Mouse (Mus musculus) midbrain, embryonic 12.5 days (tissue): ENCODE measurements around the gene 0610040J01Rik. TPM values are rescaled to one million over a fixed set of nuclear protein-coding genes. Genes with fewer than 3 reads are reported as not detected.

ENCODE experiments used
- ATAC-seq: fragments of 200-750 bp; cut with Nextera tagmentation; 2 replicates; pipeline ENCODE4 v1.8.0; 2017; ENCODE audit warnings: low read depth, moderate TSS enrichment, moderate library complexity; ENCODE audit not compliant: low FRiP score
- H3K27ac ChIP-seq: fragments of 300-500 bp; sonication (generic); replicated peaks from 2 replicates; pipeline ENCODE4 v1.5.1; 2016; ENCODE audit warnings: mild to moderate bottlenecking
- H3K27me3 ChIP-seq: fragments of 300-500 bp; sonication (generic); 2 replicates; pipeline ENCODE4 v1.6.1; 2016; ENCODE audit warnings: mild to moderate bottlenecking
- H3K36me3 ChIP-seq: fragments of 300-500 bp; sonication (generic); 2 replicates; pipeline ENCODE4 v1.6.1; 2016
- H3K4me1 ChIP-seq: fragments of 300-500 bp; sonication (generic); 2 replicates; pipeline ENCODE4 v1.6.1; 2016
- H3K4me2 ChIP-seq: fragments of 300-500 bp; sonication (generic); replicated peaks from 2 replicates; pipeline ENCODE4 v1.6.1; 2016; ENCODE audit warnings: mild to moderate bottlenecking, moderate library complexity
- H3K4me3 ChIP-seq: fragments of 300-500 bp; sonication (generic); 2 replicates; pipeline ENCODE4 v1.5.1; 2016; ENCODE audit warnings: mild to moderate bottlenecking
- H3K9ac ChIP-seq: fragments of 300-500 bp; sonication (generic); replicated peaks from 2 replicates; pipeline ENCODE4 v1.6.1; 2016; ENCODE audit warnings: mild to moderate bottlenecking, moderate library complexity
- H3K9me3 ChIP-seq: fragments of 300-500 bp; sonication (generic); 2 replicates; pipeline ENCODE4 v1.6.1; 2016; ENCODE audit warnings: mild to moderate bottlenecking
- WGBS: fragments of 180-500 bp; shearing (Covaris S2); methylation state at CpG from one replicate; pipeline ENCODE4 v1.1.7; 2016; 5-methylcytosine and 5-hydroxymethylcytosine counted together
- polyA plus RNA-seq: library from polyadenylated mRNA; unstranded; fragments of >200 nt; fragmentation: Nextera tagmentation; extraction: Ambion mirVana; gene quantifications from 2 replicates; pipeline ENCODE4 v1.2.1, GENCODE M21; 2016

Gene 0610040J01Rik
- polyA plus RNA-seq, 1 experiment from 2014 or later: 1.2 TPM

DNA sequence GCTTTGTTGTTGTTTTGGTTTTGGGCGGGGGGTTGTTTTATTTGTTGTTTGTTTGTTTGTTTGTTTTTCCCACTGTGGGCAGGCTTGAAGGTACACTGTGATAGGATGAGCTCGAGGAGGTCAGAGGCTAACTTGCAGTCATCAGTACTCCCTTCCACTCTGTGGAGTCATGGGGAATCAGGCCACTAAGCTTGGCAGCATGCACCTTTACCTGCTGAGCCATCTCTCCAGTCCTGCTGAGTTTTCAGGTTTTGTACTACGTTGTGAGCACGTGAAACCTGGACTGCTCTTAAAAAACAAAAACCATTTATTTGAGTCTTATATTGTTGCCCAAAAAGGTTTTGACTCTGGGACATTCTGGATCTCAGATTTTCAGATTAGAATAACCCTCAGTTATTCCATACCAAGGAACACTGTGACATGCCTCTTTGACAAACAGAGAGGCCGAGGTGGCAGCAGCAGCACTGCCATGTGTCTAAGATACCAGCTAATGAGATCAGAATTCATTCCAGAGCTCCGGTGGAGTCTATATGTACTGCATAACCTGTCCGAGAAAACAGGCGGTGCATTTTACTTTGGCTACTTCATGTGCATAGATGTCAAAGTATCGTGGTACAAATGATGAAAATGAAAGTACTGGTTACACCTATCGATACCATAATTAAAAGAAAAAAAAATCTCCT lies 104.4 kb downstream of the 0610040J01Rik start:
- Histone ChIP-seq H3K4me1 (no peaks in the 10 kb centered on the region), H3K27ac (no peak overlapping the region), H3K36me3 (no peaks in the 10 kb centered on the region), H3K9me3 (no peaks in the 10 kb centered on the region), H3K4me2 (no peak overlapping the region), H3K9ac (no peak overlapping the region), H3K27me3 (no peaks in the 10 kb centered on the region), H3K4me3 (no peak overlapping the region)
- WGBS: 89% methylated on average over 10 of the region's 10 CpGs
- no peak for ATAC-seq

GRCm38 (mm10) chr5:63918201-63918600 lies 106.0 kb downstream of the 0610040J01Rik start:
- H3K36me3 ChIP-seq: no peaks in the 10 kb centered on the region
- 66% methylated on average over 4 of the region's 4 CpGs for WGBS

DNA sequence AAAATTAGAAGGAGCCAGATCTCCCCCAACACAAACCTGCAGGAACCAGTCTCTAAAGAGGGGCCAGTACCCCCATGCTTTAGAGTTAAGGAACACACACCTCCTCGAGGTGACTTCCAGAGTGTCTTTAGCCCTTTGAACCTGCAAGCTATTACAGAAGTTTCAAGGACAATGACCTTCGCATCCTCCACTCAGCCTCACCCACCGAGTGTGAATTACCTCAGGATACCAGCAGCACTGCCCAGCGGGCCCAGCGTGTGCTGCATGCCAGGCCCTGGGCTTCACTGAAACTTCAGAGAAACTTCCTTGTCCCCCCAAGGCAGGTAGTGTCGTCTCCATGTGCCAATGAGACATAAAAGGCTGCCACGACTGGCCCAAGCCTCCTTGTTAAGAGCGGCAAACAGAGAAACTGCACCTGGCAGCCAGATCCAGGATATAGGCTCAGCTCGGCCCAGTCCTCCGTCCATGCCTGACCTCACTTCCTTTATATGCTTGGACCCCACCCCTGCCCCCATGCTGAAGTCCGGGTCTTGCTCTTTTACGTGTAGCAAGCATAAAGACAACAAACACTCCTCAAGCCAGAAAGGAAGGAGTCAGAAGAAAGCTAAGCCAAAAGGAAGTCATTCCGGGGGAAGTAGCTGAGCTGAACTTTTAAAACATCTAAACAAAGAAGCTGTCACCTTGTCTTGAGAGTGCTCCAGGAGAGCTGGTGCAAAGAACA lies 111.3 kb downstream of the 0610040J01Rik start:
- no peaks in the 10 kb centered on the region for H3K9me3 ChIP-seq
- H3K36me3 ChIP-seq: no peaks in the 10 kb centered on the region
- H3K4me1 ChIP-seq: no peaks in the 10 kb centered on the region
- WGBS: 85% methylated on average over 13 of the region's 13 CpGs
- no peak overlapping the region for H3K4me3 ChIP-seq
- no peak overlapping the region for H3K9ac ChIP-seq
- H3K27ac ChIP-seq: no peak overlapping the region
- no peak for ATAC-seq
- no peaks in the 10 kb centered on the region for H3K27me3 ChIP-seq
- H3K4me2 ChIP-seq: no peak overlapping the region

More at GRCm38 (mm10) chr5:63918201-63918600, 106.0 kb downstream of the 0610040J01Rik start:
- no peak overlapping the region for H3K9ac ChIP-seq
- H3K4me2 ChIP-seq: no peak overlapping the region
- ATAC-seq: no peak
- no peak overlapping the region for H3K27ac ChIP-seq
- no peaks in the 10 kb centered on the region for H3K4me1 ChIP-seq
- H3K9me3 ChIP-seq: no peaks in the 10 kb centered on the region
- no peaks in the 10 kb centered on the region for H3K27me3 ChIP-seq
- H3K4me3 ChIP-seq: no peak overlapping the region

DNA sequence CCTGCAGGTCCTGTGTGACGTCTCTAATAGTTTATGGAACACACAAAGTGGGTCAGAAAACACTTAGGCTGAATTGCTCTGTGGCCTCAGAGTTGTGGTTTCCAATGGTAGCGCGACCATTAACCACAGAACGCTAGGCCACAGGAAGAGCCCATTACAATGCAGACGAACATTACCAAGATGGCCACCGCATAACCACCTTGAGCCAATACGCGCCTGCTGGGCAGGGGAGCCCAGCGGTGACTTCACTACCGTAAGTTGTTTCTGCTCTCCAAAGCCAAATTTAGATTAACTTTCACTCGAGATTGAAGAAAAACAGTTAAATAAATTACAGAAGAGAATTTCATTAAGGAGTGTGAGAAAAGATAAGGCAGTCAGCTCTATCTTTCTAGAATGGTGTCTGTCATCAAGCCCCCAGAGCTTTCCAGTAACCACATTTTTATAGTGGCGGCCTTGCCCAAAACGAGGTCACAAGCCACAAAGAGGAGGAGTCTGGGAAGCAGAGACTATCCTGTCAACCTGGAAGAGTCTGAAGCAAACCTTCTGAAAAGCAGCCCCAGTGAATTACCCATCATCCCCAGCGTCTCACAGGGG lies 113.0 kb downstream of the 0610040J01Rik start:
- no peaks in the 10 kb centered on the region for H3K4me1 ChIP-seq
- no peak overlapping the region for H3K27ac ChIP-seq
- H3K4me3 ChIP-seq: no peak overlapping the region
- no peak for ATAC-seq
- no peaks in the 10 kb centered on the region for H3K27me3 ChIP-seq
- H3K4me2 ChIP-seq: no peak overlapping the region
- no peaks in the 10 kb centered on the region for H3K9me3 ChIP-seq
- no peak overlapping the region for H3K9ac ChIP-seq
- WGBS: 91% methylated on average over 14 of the region's 14 CpGs
- 0 out of 2 replicates have a peak, but pooled peaks cover 4% of the 10 kb centered on the region for H3K36me3 ChIP-seq

GRCm38 (mm10) chr5:63930824-63931358 lies 118.7 kb downstream of the 0610040J01Rik start:
- H3K4me1 ChIP-seq: no peaks in the 10 kb centered on the region; the same call in 1 of the 2 replicates
- 76% methylated on average over 4 of the region's 4 CpGs for WGBS
- H3K9me3 ChIP-seq: no peaks in the 10 kb centered on the region
- no peaks in the 10 kb centered on the region for H3K27me3 ChIP-seq
- H3K4me3 ChIP-seq: no peak overlapping the region
- no peak for ATAC-seq
- no peak overlapping the region for H3K27ac ChIP-seq
- no peak overlapping the region for H3K4me2 ChIP-seq
- no peak overlapping the region for H3K9ac ChIP-seq
- peaks cover 9% of the 10 kb centered on the region for H3K36me3 ChIP-seq

DNA sequence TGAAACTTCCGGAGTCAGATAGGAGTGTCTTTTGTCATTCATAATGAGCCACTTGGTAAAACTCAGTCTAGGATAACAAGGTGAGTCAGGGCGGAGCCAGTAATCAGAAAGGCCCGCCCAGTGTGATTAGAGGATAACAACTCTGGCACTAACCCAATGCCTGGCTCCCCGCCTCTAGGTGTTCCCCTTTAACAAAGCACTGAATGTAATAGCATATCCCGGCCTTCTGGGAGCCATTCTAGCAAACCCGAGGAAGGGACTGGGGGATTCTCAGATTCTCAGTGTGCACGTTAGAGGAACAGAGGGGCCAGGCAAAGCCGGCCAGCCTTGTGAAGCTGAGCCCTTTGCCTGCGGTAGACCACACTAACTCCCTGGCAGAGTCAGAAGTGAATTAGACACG lies 120.7 kb downstream of the 0610040J01Rik start:
- Histone ChIP-seq H3K36me3 (peaks cover 9% of the 10 kb centered on the region), H3K9me3 (no peaks in the 10 kb centered on the region), H3K27ac (no peak overlapping the region), H3K4me3 (no peak overlapping the region), H3K27me3 (no peaks in the 10 kb centered on the region), H3K4me2 (no peak overlapping the region), H3K9ac (no peak overlapping the region), H3K4me1 (no peaks in the 10 kb centered on the region; the same call in 1 of the 2 replicates)
- no peak for ATAC-seq
- WGBS: 50% methylated on average over 10 of the region's 10 CpGs

- peaks cover 5% of the 10 kb centered on the region for H3K36me3 ChIP-seq
- no peak overlapping the region for H3K4me2 ChIP-seq
- no peak overlapping the region for H3K27ac ChIP-seq
- H3K4me1 ChIP-seq: no peaks in the 10 kb centered on the region; the same call in 1 of the 2 replicates
- no peak for ATAC-seq
- 93% methylated on average over 6 of the region's 6 CpGs for WGBS
- H3K9ac ChIP-seq: no peak overlapping the region
- H3K9me3 ChIP-seq: no peaks in the 10 kb centered on the region
- H3K4me3 ChIP-seq: no peak overlapping the region
- H3K27me3 ChIP-seq: no peaks in the 10 kb centered on the region
Measured at GRCm38 (mm10) chr5:63935581-63935980, 123.4 kb downstream of the 0610040J01Rik start.

DNA sequence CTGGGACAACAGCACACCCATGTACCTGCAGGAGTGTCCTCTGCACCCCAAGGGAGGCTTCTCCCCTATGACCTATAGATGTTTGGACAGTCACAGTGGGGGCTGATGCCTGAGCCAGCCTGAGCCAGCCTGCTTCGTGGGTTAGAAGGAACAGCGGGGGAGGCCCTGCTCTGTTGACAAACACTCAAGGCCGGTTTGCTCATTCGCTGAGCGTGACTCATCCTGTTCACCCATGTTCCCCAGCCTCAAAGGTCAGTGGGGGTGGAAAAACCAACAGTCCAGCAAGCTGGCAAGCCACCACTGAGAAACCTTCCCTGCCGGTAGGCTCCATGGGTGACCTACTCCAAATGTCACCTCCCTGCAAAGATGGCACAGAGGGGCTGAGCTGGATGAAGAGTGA lies 124.6 kb downstream of the 0610040J01Rik start:
- WGBS: 50% methylated on average over 6 of the region's 6 CpGs
- Histone ChIP-seq H3K9me3 (no peaks in the 10 kb centered on the region), H3K9ac (no peak overlapping the region), H3K4me1 (no peaks in the 10 kb centered on the region; the same call in 1 of the 2 replicates), H3K4me3 (no peak overlapping the region), H3K4me2 (no peak overlapping the region), H3K27me3 (no peaks in the 10 kb centered on the region), H3K27ac (no peak overlapping the region), H3K36me3 (peaks cover 5% of the 10 kb centered on the region)
- no peak for ATAC-seq

- Histone ChIP-seq H3K9ac (no peak overlapping the region), H3K9me3 (no peaks in the 10 kb centered on the region), H3K36me3 (peaks cover 5% of the 10 kb centered on the region), H3K27me3 (no peaks in the 10 kb centered on the region), H3K4me3 (no peak overlapping the region), H3K4me2 (no peak overlapping the region), H3K4me1 (no peaks in the 10 kb centered on the region), H3K27ac (no peak overlapping the region)
- ATAC-seq: no peak
- WGBS: 69% methylated on average over 4 of the region's 4 CpGs
Measured at GRCm38 (mm10) chr5:63938575-63938974, 126.4 kb downstream of the 0610040J01Rik start.

GRCm38 (mm10) chr5:63941891-63942290 lies 129.7 kb downstream of the 0610040J01Rik start:
- 86% methylated on average over 5 of the region's 5 CpGs for WGBS
- no peaks in the 10 kb centered on the region for H3K27me3 ChIP-seq
- H3K4me2 ChIP-seq: no peak overlapping the region
- no peaks in the 10 kb centered on the region for H3K36me3 ChIP-seq
- H3K27ac ChIP-seq: no peak overlapping the region
- no peak overlapping the region for H3K4me3 ChIP-seq
- H3K9me3 ChIP-seq: no peaks in the 10 kb centered on the region
- ATAC-seq: no peak
- no peaks in the 10 kb centered on the region for H3K4me1 ChIP-seq
- no peak overlapping the region for H3K9ac ChIP-seq

DNA sequence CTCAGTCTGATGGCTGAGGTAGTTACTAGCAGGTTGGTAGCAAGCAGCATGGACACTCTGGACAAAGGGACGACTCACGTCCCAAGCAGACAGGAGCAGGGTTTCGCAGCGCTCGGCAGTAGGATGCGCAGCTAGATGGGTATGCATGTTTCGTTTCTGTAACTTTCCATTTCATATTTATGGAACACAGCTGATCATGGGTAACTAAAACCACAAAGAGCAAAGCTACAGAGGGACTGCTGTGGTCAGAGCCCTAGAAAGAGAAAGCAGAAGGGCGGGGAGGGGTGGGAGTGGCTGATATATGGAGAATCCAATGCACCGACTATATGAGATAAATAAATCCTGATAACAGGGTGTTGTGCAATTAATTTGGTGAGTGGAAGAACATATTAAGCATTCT lies 131.1 kb downstream of the 0610040J01Rik start:
- H3K4me1 ChIP-seq: no peaks in the 10 kb centered on the region
- no peak overlapping the region for H3K4me2 ChIP-seq
- no peaks in the 10 kb centered on the region for H3K36me3 ChIP-seq
- no peak for ATAC-seq
- H3K27me3 ChIP-seq: no peaks in the 10 kb centered on the region
- H3K4me3 ChIP-seq: no peak overlapping the region
- no peak overlapping the region for H3K9ac ChIP-seq
- H3K27ac ChIP-seq: no peak overlapping the region
- 94% methylated on average over 9 of the region's 9 CpGs for WGBS
- H3K9me3 ChIP-seq: no peaks in the 10 kb centered on the region

- no peak for ATAC-seq
- Histone ChIP-seq H3K36me3 (no peaks in the 10 kb centered on the region), H3K27me3 (no peaks in the 10 kb centered on the region), H3K4me2 (no peak overlapping the region), H3K27ac (no peak overlapping the region), H3K4me1 (peaks cover 5% of the 10 kb centered on the region), H3K9me3 (no peaks in the 10 kb centered on the region), H3K9ac (no peak overlapping the region), H3K4me3 (no peak overlapping the region)
- WGBS: 63% methylated on average over 8 of the region's 8 CpGs
Measured at GRCm38 (mm10) chr5:63947526-63947925, 135.4 kb downstream of the 0610040J01Rik start.
